Mouse (Mus musculus) embryonic facial prominence, embryonic 10.5 days (tissue): ENCODE results near the gene Gosr1. TPM values are rescaled to one million over a fixed set of nuclear protein-coding genes. Genes with fewer than 3 reads are reported as not detected.
"Not testable (repeated sequence)": the region's sequence is repeated elsewhere in the genome, so short reads cannot be mapped to it uniquely, and the experiment has no call there.

Experiments
- DNase-seq: peaks from one replicate; pipeline ENCODE4 v3.0.0-alpha.2; 2017; ENCODE audit warnings: low spot score
- H3K27ac ChIP-seq: fragments of 300-500 bp; sonication (generic); replicated peaks from 2 replicates; pipeline ENCODE4 v1.5.1; 2016; ENCODE audit warnings: mild to moderate bottlenecking
- H3K27me3 ChIP-seq: fragments of 300-500 bp; sonication (generic); replicated peaks from 2 replicates; pipeline ENCODE4 v1.6.1; 2016; ENCODE audit warnings: low read depth, mild to moderate bottlenecking; ENCODE audit not compliant: poor library complexity, severe bottlenecking
- H3K36me3 ChIP-seq: fragments of 300-500 bp; sonication (generic); replicated peaks from 2 replicates; pipeline ENCODE4 v1.6.1; 2016; ENCODE audit warnings: mild to moderate bottlenecking, moderate library complexity
- H3K4me1 ChIP-seq: fragments of 300-500 bp; sonication (generic); 2 replicates; pipeline ENCODE4 v1.6.1; 2016
- H3K4me3 ChIP-seq: fragments of 300-500 bp; sonication (generic); 2 replicates; pipeline ENCODE4 v1.5.1; 2016; ENCODE audit warnings: mild to moderate bottlenecking, moderate library complexity
- H3K9me3 ChIP-seq: fragments of 300-500 bp; sonication (generic); 2 replicates; pipeline ENCODE4 v1.6.1; 2016; ENCODE audit warnings: mild to moderate bottlenecking
- WGBS: fragments of 180-500 bp; shearing (Covaris S2); methylation state at CpG from one replicate; pipeline ENCODE4 v1.1.7; 2016; 5-methylcytosine and 5-hydroxymethylcytosine counted together
- polyA plus RNA-seq: library from polyadenylated mRNA; unstranded; fragments of >200 nt; fragmentation: Nextera tagmentation; extraction: Ambion mirVana; gene quantifications from 2 replicates; pipeline ENCODE4 v1.2.1, GENCODE M21; 2016

The Gosr1 gene
- 20.8 and 28.4 TPM in 2 replicates for polyA plus RNA-seq

DNA sequence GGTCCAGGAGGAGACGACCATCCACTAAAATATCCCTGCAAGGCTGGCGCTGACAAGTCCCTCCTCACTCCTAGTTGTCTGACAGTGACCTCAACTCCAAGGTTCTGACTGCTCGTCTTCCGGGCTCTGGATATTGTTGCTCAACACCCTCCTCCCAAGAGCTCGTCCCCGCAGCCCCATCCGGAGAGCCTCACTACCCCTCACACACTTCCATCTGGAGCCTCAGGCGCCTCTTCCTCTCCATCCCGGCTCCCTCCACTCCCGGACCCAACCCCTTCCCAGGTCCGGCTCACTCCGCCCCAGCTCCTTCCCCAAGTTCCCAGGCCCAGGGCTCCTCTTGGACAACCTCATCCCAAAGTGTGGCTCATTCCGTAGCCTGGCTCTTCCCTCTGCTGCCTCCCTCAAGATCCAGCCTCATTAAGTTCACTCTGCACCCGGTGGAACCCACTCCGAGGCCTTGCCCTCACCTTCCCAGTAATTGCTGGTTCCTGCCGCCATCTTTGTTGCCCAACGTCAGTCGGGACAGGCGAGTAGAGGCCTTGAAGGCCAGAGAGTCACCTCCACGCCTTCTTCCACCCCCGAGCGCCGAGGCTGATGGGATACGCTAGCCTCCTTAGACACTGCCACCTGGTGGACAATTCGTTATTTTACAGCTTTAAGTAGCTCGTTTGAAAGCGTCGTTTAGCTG, at the start of gene Gosr1:
TSS of gene Gosr1 (minus strand) at position 527 of the 688 bp plus-strand sequence.
- Histone ChIP-seq H3K9me3 (no peaks in the 10 kb centered on the region), H3K4me3 (peak within 1 kb of the TSS; percentile 76), H3K36me3 (peaks cover 30% of the 10 kb centered on the region), H3K4me1 (peaks cover 8% of the 10 kb centered on the region), H3K27me3 (no peaks in the 10 kb centered on the region), H3K27ac (peak within 1 kb of the TSS; percentile 92)
- peak; percentile 91 for DNase-seq
- under 1% methylated on average over 28 of the region's 28 CpGs for WGBS

DNA sequence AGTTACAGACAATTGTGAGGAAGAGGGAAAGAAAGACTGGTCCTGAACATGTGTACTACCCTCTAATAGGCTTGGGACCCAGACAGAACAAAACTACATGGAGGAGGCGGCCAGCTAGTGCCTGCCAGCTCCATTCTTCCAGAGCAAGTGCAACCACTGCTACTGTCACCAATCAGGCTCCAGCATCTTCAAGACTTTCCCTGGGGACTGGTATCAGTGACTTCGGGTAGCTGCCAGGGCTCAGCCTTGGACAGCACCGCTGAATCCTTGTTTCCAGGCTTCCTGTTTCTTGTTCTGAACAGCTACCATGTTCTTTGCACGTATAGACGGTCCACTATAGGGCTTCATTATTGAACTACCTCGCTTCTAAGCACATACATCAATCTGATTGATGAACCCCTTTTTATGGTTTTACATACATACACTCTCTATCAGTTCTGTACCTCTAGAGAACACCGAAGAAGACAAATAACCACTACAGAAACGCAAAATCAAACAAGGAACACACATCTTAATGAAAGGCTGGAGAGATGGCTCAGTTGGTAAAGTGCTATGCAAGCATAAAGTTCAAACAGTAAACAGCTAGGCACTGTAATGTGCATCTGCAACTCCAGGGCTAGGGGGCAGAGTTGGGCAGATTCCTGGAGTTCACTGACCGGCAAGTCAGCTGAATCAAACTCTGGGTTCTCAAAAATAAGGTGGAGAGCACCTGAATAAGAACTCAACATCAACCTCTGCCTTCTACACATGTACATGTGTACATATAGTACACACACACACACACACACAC, 47.5 kb upstream of the Gosr1 start:
- DNase-seq: no peak
- Histone ChIP-seq H3K4me3 (no peak overlapping the region), H3K27ac (no peak overlapping the region), H3K4me1 (no peaks in the 10 kb centered on the region), H3K9me3 (no peaks in the 10 kb centered on the region), H3K36me3 (peaks cover 47% of the 10 kb centered on the region), H3K27me3 (no peaks in the 10 kb centered on the region)
- WGBS: 86% methylated on average over 9 of the region's 9 CpGs

- Histone ChIP-seq H3K9me3 (no peaks in the 10 kb centered on the region), H3K4me3 (no peak overlapping the region), H3K36me3 (peaks cover 56% of the 10 kb centered on the region), H3K27ac (no peak overlapping the region), H3K27me3 (no peaks in the 10 kb centered on the region), H3K4me1 (no peaks in the 10 kb centered on the region)
- WGBS: 69% methylated on average over 3 of the region's 3 CpGs
- no peak for DNase-seq
Measured at GRCm38 (mm10) chr11:76809450-76809849, 46.1 kb upstream of the Gosr1 start.

- H3K27ac ChIP-seq: no peak overlapping the region
- peaks cover 62% of the 10 kb centered on the region for H3K36me3 ChIP-seq
- WGBS: 91% methylated on average over 7 of the region's 7 CpGs
- DNase-seq: no peak
- H3K4me3 ChIP-seq: no peak overlapping the region
- H3K4me1 ChIP-seq: no peaks in the 10 kb centered on the region
- no peaks in the 10 kb centered on the region for H3K27me3 ChIP-seq
- H3K9me3 ChIP-seq: no peaks in the 10 kb centered on the region
Measured at GRCm38 (mm10) chr11:76808550-76808949, 45.2 kb upstream of the Gosr1 start.

DNA sequence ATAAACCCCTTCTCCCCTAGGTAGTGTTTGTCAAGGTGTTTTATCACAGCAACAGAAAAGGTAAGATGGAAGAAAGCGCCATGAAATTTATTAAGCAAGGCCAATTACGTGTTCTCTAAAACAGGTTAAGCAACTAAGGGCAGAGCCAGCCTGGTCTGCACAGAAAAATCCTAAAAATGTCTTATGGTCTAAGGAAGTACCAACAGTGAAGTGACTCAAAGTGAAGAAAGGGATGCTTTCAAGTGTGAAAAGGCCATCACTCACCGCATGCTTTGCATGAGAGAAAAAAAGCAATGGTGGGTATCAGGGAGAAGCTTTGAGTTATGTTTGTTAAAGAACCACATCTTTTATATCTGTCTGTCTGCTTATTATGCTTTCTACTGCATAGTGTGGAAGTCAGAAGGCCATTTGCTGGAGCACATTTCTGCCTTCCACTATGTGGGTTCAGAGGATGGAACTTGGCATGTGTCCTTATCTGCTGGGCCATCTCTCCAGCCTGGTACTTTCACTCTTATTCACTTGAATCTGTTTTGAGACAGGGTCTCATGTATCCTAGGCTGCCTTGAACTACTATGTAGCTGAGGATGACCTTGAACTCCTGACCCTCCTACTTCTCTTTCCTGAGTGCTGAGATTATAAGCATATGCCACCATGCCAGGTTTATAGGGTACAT, 43.8 kb upstream of the Gosr1 start:
- 92% methylated on average over 3 of the region's 3 CpGs for WGBS
- H3K4me1 ChIP-seq: no peaks in the 10 kb centered on the region
- no peak overlapping the region for H3K27ac ChIP-seq
- no peaks in the 10 kb centered on the region for H3K9me3 ChIP-seq
- no peak for DNase-seq
- no peak overlapping the region for H3K4me3 ChIP-seq
- H3K36me3 ChIP-seq: peaks cover 63% of the 10 kb centered on the region
- H3K27me3 ChIP-seq: no peaks in the 10 kb centered on the region

- WGBS: 81% methylated on average over 4 of the region's 4 CpGs
- DNase-seq: no peak
- Histone ChIP-seq H3K9me3 (no peaks in the 10 kb centered on the region), H3K27ac (no peak overlapping the region), H3K36me3 (peaks cover 68% of the 10 kb centered on the region), H3K4me3 (no peak overlapping the region), H3K4me1 (no peaks in the 10 kb centered on the region), H3K27me3 (no peaks in the 10 kb centered on the region)
Measured at GRCm38 (mm10) chr11:76806026-76806425, 42.6 kb upstream of the Gosr1 start.

- not testable (repeated sequence) for H3K27ac ChIP-seq, DNase-seq, H3K4me1 ChIP-seq, H3K9me3 ChIP-seq, H3K4me3 ChIP-seq, H3K27me3 ChIP-seq
- WGBS: 93% methylated on average over 4 of the region's 4 CpGs
- H3K36me3 ChIP-seq: peaks cover 62% of the 10 kb centered on the region
Measured at GRCm38 (mm10) chr11:76805072-76805471, 41.7 kb upstream of the Gosr1 start.

GRCm38 (mm10) chr11:76803266-76803665, 39.9 kb upstream of the Gosr1 start:
- H3K27me3 ChIP-seq: no peaks in the 10 kb centered on the region
- no peak for DNase-seq
- H3K4me1 ChIP-seq: no peaks in the 10 kb centered on the region
- no peaks in the 10 kb centered on the region for H3K9me3 ChIP-seq
- H3K4me3 ChIP-seq: no peak overlapping the region
- WGBS: 83% methylated on average over 3 of the region's 3 CpGs
- no peak overlapping the region for H3K27ac ChIP-seq
- H3K36me3 ChIP-seq: peaks cover 62% of the 10 kb centered on the region

- no peaks in the 10 kb centered on the region for H3K27me3 ChIP-seq
- WGBS: 91% methylated on average over 6 of the region's 6 CpGs
- no peak overlapping the region for H3K27ac ChIP-seq
- no peaks in the 10 kb centered on the region for H3K9me3 ChIP-seq
- H3K4me1 ChIP-seq: no peaks in the 10 kb centered on the region
- DNase-seq: no peak
- H3K4me3 ChIP-seq: no peak overlapping the region
- H3K36me3 ChIP-seq: peaks cover 60% of the 10 kb centered on the region
Measured at GRCm38 (mm10) chr11:76797236-76797635, 33.9 kb upstream of the Gosr1 start.

DNA sequence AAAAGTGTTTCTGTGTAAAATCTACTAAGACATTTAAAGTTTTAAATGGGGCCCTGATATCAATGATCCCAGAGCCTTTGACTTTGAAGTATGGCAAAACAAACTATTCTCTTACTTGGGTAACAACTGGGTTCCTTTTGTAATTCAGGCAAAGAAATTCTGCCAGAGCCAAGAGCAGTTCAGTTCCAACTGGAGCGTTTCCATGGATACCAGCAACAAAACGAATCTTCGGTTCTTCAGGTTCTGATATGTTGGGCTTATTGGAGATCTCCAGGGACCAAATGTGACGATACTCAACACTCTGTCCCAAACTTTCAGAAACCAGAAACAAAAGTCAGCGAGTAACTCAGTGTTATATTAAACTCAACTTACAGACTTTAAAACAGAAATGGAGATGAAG, 31.9 kb upstream of the Gosr1 start:
- no peaks in the 10 kb centered on the region for H3K27me3 ChIP-seq
- 91% methylated on average over 5 of the region's 5 CpGs for WGBS
- peaks cover 68% of the 10 kb centered on the region for H3K36me3 ChIP-seq
- H3K4me1 ChIP-seq: no peaks in the 10 kb centered on the region
- no peak overlapping the region for H3K4me3 ChIP-seq
- H3K9me3 ChIP-seq: no peaks in the 10 kb centered on the region
- no peak for DNase-seq
- H3K27ac ChIP-seq: no peak overlapping the region

DNA sequence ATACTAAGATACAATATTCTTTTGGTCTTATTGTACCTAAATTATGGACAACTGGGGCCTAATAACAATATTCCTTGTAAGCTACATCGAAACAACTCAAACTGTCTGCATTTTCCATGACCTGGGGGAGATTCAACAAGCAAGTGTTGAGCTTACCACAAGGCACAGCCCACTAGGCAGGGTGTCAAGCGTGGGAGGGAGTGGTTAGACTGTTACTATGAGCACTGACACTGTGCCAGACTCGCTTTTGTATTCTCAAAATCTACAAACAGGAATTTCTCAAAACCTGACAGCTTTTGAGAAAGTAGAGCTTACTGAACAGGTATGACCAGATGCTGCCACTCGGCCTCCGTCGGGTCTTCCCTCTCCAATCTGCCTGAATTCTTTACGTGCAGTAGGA, 28.0 kb upstream of the Gosr1 start:
- no peak for DNase-seq
- WGBS: 95% methylated on average over 7 of the region's 7 CpGs
- no peaks in the 10 kb centered on the region for H3K27me3 ChIP-seq
- no peaks in the 10 kb centered on the region for H3K4me1 ChIP-seq
- H3K27ac ChIP-seq: no peak overlapping the region
- H3K4me3 ChIP-seq: no peak overlapping the region
- peaks cover 48% of the 10 kb centered on the region for H3K36me3 ChIP-seq
- H3K9me3 ChIP-seq: no peaks in the 10 kb centered on the region

DNA sequence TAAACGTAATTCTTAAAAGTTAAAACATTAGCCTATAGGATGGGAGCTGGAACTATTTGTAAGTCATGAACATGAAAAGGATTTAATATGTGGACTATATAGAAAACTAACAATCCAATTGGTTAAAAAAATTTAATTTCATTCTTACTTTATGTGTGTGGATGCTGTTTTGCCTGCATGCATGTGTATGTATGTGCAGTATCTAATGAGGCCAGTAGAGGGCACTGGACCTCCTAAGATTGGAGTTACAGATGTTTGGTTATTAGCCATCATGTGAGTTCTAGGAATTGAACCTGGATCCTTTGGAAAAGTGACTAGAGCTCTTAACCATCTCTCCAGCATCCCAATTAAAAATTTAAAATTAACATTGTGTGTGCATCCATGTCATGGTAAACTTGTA, 25.9 kb upstream of the Gosr1 start:
- Histone ChIP-seq H3K4me3 (no peak overlapping the region), H3K27ac (no peak overlapping the region), H3K36me3 (peaks cover 55% of the 10 kb centered on the region), H3K27me3 (no peaks in the 10 kb centered on the region), H3K9me3 (no peaks in the 10 kb centered on the region), H3K4me1 (no peaks in the 10 kb centered on the region)
- WGBS: 92% methylated on average over 1 of the region's 1 CpGs
- peak; percentile 46 for DNase-seq
